Mouse (Mus musculus) limb, embryonic 15.5 days (tissue): Measurements from ENCODE around the gene Pex3. TPM values are rescaled to one million over a fixed set of nuclear protein-coding genes. Genes with fewer than 3 reads are reported as not detected.
A peak's percentile ranks its signal among the peaks of the same experiment; 100 is the strongest.

Experiments
- ATAC-seq: fragments of 200-750 bp; cut with Nextera tagmentation; 2 replicates; pipeline ENCODE4 v1.8.0; 2017; ENCODE audit warnings: low read depth, moderate TSS enrichment; ENCODE audit not compliant: insufficient number of reproducible peaks, low FRiP score, low TSS enrichment
- H3K27ac ChIP-seq: fragments of 300-500 bp; sonication (generic); 2 replicates; pipeline ENCODE4 v1.5.1; 2015; ENCODE audit warnings: moderate library complexity, mild to moderate bottlenecking, inconsistent platforms
- H3K27me3 ChIP-seq: fragments of 300-500 bp; sonication (generic); 2 replicates; pipeline ENCODE4 v1.6.1; 2015; ENCODE audit warnings: inconsistent platforms
- H3K36me3 ChIP-seq: fragments of 300-500 bp; sonication (generic); 2 replicates; pipeline ENCODE4 v1.6.1; 2015; ENCODE audit warnings: inconsistent platforms
- H3K4me1 ChIP-seq: fragments of 300-500 bp; sonication (generic); 2 replicates; pipeline ENCODE4 v1.6.1; 2015; ENCODE audit warnings: inconsistent platforms
- H3K4me2 ChIP-seq: fragments of 300-500 bp; sonication (generic); 2 replicates; pipeline ENCODE4 v1.6.1; 2015; ENCODE audit warnings: mild to moderate bottlenecking, inconsistent platforms
- H3K4me3 ChIP-seq: fragments of 300-500 bp; sonication (generic); 2 replicates; pipeline ENCODE4 v1.5.1; 2015; ENCODE audit warnings: mild to moderate bottlenecking, inconsistent platforms
- H3K9ac ChIP-seq: fragments of 300-500 bp; sonication (generic); 2 replicates; pipeline ENCODE4 v1.6.1; 2015; ENCODE audit warnings: inconsistent platforms
- H3K9me3 ChIP-seq: fragments of 300-500 bp; sonication (generic); 2 replicates; pipeline ENCODE4 v1.6.1; 2016; ENCODE audit warnings: inconsistent platforms
- WGBS: fragments of 180-500 bp; shearing (Covaris S2); methylation state at CpG from one replicate; pipeline ENCODE4 v1.1.7; 2015; 5-methylcytosine and 5-hydroxymethylcytosine counted together
- polyA plus RNA-seq: library from polyadenylated mRNA; unstranded; fragments of >200 nt; fragmentation: Nextera tagmentation; extraction: Ambion mirVana; gene quantifications from 2 replicates; pipeline ENCODE4 v1.2.1, GENCODE M21; 2015

Gene Pex3
- 27.8 and 28.5 TPM in 2 replicates for polyA plus RNA-seq

DNA sequence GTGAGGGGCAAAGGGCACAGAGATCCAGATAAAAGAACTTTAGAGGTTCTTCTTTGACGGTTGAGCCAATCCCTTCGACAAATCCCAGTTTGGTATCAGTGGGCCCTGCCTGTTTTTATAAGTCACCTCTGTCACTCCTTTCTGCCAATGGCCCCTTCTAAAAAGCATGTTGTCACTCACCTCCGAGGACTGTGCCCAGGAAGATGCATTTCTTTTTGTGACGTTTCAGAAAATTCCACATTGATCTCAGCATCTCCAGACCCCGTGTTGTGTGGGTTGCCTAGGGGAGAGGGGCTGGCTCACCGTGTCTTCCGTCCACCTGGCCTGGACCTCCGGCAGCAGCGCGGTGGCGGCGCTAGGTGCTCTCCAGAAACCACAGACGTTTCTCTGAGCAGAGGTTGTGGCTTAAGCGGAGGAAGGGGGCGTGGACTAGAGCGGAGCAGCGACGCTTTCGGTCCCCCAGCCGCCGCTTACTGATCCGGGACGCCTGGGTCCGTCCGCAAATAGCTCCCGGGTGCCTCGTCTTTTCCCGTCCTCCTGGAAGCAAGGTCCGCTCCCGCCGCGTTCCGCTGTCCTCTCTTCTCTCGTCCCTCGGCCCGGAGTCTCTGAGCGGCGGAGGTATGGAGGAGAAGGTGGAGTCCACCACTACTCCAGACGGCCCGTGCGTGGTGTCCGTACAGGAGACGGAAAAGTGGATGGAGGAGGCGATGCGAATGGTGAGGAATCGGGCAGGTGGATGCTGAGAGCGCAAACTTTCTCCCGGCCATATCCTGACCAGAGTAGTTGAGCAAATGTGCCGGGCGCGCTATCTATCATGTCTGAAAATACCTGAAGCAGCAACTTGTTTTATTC, at the start of gene Pex3, which contains the start of gene Adat2:
Gene Pex3, minus strand, starts transcription at position 497 of the 852 bp plus-strand sequence.
Gene Adat2, plus strand, starts transcription at position 249 of the 852 bp plus-strand sequence.
- no peaks in the 10 kb centered on the region for H3K36me3 ChIP-seq
- H3K27ac ChIP-seq, result peak within 1 kb of the TSS; percentile 82
- no peaks in the 10 kb centered on the region for H3K27me3 ChIP-seq
- no peaks in the 10 kb centered on the region for H3K9me3 ChIP-seq
- ATAC-seq, result peak; percentile 87
- H3K9ac ChIP-seq, result peak within 1 kb of the TSS; percentile 72
- WGBS, result 1% methylated on average over 51 of the region's 51 CpGs
- H3K4me2 ChIP-seq, result peak within 1 kb of the TSS; percentile 59
- peaks cover 8% of the 10 kb centered on the region; the same call in 1 of the 2 replicates for H3K4me1 ChIP-seq
- H3K4me3 ChIP-seq, result peak within 1 kb of the TSS; percentile 70

DNA sequence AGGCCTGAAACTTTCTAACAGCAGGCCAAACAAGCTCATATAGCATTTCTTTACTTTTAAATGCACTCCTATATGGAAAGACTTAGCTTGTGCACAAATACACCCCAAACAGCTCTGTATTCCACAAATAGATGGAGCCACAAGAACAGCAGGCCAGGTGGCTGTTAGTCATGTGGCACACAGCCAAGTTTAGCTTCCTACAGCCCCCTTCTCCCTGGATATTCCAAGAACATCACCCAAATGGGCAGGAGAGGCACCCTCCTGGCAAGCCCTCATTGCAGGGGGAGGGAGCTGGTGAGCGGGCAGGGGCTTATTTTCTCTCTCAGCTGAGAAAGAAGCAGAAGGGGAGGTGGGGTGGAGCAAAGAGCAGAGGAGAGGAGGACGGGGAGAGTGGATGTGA, 48.0 kb upstream of the Pex3 start:
- Histone ChIP-seq H3K27ac (no peak overlapping the region), H3K4me3 (no peak overlapping the region), H3K4me1 (0 out of 2 replicates have a peak, but pooled peaks cover 5% of the 10 kb centered on the region), H3K27me3 (no peaks in the 10 kb centered on the region), H3K9me3 (no peaks in the 10 kb centered on the region), H3K9ac (no peak overlapping the region), H3K4me2 (no peak overlapping the region), H3K36me3 (no peaks in the 10 kb centered on the region)
- no peak for ATAC-seq
- 43% methylated on average over 2 of the region's 2 CpGs for WGBS

DNA sequence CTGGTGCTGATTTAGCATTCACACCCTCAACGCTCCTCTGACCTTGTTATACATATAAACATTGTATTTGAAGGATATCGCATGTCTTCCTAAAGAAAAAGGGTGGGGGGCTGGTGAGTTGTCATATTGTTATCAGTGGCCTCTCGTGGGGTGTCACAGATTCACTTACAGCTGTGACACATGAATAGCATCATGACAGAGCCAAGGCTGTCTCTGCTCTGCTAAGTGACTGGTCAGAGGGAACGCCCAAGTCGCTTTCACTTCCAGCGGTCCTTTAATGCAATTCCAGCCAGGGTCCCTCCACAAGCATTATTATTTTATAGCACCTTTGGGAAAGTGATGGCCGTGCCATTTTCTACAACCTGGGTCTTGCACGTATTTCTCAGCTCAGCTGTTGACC, 44.5 kb upstream of the Pex3 start:
- Histone ChIP-seq H3K27me3 (no peaks in the 10 kb centered on the region), H3K9ac (no peak overlapping the region), H3K4me1 (0 out of 2 replicates have a peak, but pooled peaks cover 6% of the 10 kb centered on the region), H3K27ac (no peak overlapping the region), H3K4me3 (no peak overlapping the region), H3K4me2 (no peak overlapping the region), H3K36me3 (no peaks in the 10 kb centered on the region), H3K9me3 (no peaks in the 10 kb centered on the region)
- 75% methylated on average over 8 of the region's 8 CpGs for WGBS
- ATAC-seq, result no peak

DNA sequence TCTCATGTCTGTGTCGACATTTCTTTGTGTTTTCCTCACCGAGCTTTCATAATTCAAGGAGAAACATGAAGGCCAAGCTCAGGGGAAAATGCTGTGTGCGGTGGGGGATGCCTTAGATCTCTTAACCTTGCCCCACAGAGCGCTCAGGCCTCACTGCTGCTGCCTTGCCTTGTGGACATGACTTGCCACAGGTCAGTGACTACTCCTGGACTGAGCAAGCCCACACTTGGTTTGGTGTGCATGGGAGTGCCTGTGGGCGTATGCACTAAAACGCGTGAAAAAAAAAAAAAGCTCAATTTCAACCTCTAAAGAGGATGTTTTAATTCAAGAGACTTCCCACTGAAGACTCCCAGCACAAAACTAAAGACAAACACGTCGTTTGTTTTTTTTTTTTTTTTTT, 43.9 kb upstream of the Pex3 start:
- Histone ChIP-seq H3K9ac (no peak overlapping the region), H3K27me3 (no peaks in the 10 kb centered on the region), H3K4me1 (0 out of 2 replicates have a peak, but pooled peaks cover 6% of the 10 kb centered on the region), H3K4me3 (no peak overlapping the region), H3K36me3 (no peaks in the 10 kb centered on the region), H3K27ac (no peak overlapping the region), H3K4me2 (no peak overlapping the region), H3K9me3 (no peaks in the 10 kb centered on the region)
- WGBS, result 77% methylated on average over 9 of the region's 9 CpGs
- no peak for ATAC-seq

DNA sequence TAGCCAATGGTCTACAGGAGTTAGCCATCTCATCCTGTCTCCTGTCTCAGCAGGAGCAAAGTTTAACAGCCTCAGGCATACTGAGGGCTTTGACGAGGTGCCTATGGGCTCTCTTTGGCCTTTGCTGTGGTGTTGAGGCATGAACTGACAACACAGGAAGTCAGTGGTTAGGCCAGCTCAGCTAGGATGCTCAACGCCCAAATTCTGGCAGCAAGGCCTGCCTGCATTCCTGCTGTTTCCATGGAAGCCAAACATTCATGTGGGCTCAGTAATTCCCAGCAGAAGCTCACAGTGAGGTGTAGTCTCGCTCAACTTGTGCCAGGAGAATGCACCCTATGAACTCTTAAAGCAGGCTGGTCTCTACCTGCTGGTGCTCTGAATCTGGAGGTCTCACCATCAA, 43.1 kb upstream of the Pex3 start:
- no peak overlapping the region for H3K4me2 ChIP-seq

DNA sequence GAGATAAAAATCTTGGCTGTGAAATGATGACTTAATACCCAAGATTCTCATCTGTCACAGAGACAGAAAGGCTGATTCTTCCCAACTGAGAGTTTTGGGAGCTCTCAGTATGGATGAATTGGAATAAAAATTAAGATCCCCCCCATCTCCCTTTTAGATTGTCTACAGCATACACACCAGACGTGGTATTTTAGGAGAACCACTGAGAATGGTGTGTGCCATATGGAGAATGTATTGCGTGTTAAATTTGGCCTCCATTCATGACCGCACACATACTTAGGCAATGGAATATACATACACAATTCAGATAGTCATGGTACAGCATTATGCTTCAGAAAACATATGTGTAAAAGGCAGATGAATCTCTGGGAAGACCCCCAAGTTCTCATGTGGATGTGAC, 40.6 kb upstream of the Pex3 start:
- ATAC-seq, result no peak
- H3K27me3 ChIP-seq, result no peaks in the 10 kb centered on the region
- no peaks in the 10 kb centered on the region for H3K9me3 ChIP-seq
- no peak overlapping the region for H3K27ac ChIP-seq
- H3K36me3 ChIP-seq, result no peaks in the 10 kb centered on the region
- H3K4me3 ChIP-seq, result no peak overlapping the region
- H3K4me2 ChIP-seq, result no peak overlapping the region
- no peak overlapping the region for H3K9ac ChIP-seq
- WGBS, result 81% methylated on average over 3 of the region's 3 CpGs
- 0 out of 2 replicates have a peak, but pooled peaks cover 2% of the 10 kb centered on the region for H3K4me1 ChIP-seq

More for the DNA sequence above, 43.1 kb upstream of the Pex3 start:
- Histone ChIP-seq H3K27ac (no peak overlapping the region), H3K9ac (no peak overlapping the region), H3K36me3 (no peaks in the 10 kb centered on the region), H3K4me3 (no peak overlapping the region), H3K4me1 (0 out of 2 replicates have a peak, but pooled peaks cover 4% of the 10 kb centered on the region), H3K27me3 (no peaks in the 10 kb centered on the region), H3K9me3 (no peaks in the 10 kb centered on the region)
- WGBS, result 40% methylated on average over 3 of the region's 3 CpGs
- no peak for ATAC-seq

DNA sequence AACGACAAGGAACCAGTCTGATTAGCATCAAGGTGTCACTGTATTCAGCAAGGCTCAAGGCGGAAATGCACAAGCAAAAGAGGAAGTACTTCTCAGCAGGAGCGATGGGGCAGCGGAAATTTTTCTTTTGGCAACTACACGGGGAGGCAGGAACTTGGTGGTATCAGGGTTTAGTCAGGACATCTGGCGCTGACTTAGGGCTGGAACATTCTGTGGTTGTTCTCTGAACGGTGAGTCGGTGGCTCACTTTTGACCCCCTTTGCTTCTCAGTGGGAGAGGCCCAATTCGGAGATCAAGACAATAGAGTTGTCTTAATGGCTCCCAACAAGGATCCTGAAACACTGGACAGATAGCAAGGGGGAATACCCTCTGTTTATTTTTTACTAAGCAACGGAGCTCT, 39.3 kb upstream of the Pex3 start:
- WGBS, result 92% methylated on average over 10 of the region's 10 CpGs
- H3K36me3 ChIP-seq, result no peaks in the 10 kb centered on the region
- no peak overlapping the region for H3K9ac ChIP-seq
- no peak overlapping the region for H3K4me2 ChIP-seq
- H3K4me1 ChIP-seq, result 0 out of 2 replicates have a peak, but pooled peaks cover 2% of the 10 kb centered on the region
- H3K27ac ChIP-seq, result no peak overlapping the region
- H3K9me3 ChIP-seq, result no peaks in the 10 kb centered on the region
- no peak overlapping the region for H3K4me3 ChIP-seq
- ATAC-seq, result no peak
- H3K27me3 ChIP-seq, result 0 out of 2 replicates have a peak, but pooled peaks cover 5% of the 10 kb centered on the region

DNA sequence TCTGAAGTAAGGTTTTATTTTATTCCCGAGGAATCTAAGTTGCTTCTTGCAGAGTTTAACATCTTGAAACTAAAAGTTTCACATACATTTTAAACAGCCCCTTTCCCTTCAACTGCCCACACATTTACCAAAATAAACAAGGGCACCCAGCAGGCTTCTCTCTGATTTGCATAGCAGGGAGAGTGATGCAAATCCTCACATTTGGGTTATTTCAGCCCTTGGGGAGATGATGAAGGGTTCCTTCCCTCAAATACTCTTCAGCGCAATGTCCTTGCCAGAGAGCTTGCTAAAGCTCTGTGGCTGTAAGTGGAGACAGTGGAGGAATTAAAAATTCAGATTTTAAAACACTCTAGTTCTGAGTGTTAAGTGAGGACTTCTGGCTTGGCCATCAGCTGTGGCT, 35.0 kb upstream of the Pex3 start:
- ATAC-seq, result no peak
- WGBS, result 65% methylated on average over 2 of the region's 2 CpGs

DNA sequence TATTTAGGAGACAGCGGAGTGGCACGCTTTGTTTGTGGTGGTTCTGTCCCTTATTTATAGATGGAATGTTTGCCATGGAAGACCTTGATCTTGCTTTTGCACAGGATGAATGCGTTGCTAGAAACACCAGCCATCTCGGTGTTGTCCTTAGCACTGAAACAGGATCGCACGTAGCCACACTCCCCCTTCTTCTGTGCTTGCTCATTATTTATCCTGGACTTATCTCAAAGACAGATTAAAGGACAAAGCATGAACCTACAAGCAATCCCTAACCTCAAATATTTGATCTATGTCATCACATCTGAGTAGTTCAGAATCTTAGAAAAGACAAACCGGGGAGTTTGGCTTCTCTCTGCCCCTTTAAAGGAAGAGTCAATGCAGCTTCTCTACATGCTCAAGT, 24.2 kb upstream of the Pex3 start:
- H3K36me3 ChIP-seq, result no peaks in the 10 kb centered on the region
- WGBS, result 85% methylated on average over 7 of the region's 7 CpGs

More for the DNA sequence above, 35.0 kb upstream of the Pex3 start:
- Histone ChIP-seq H3K36me3 (no peaks in the 10 kb centered on the region), H3K27me3 (0 out of 2 replicates have a peak, but pooled peaks cover 5% of the 10 kb centered on the region), H3K9me3 (no peaks in the 10 kb centered on the region), H3K4me2 (no peak overlapping the region), H3K4me3 (no peak overlapping the region), H3K4me1 (no peaks in the 10 kb centered on the region), H3K9ac (no peak overlapping the region), H3K27ac (no peak overlapping the region)

DNA sequence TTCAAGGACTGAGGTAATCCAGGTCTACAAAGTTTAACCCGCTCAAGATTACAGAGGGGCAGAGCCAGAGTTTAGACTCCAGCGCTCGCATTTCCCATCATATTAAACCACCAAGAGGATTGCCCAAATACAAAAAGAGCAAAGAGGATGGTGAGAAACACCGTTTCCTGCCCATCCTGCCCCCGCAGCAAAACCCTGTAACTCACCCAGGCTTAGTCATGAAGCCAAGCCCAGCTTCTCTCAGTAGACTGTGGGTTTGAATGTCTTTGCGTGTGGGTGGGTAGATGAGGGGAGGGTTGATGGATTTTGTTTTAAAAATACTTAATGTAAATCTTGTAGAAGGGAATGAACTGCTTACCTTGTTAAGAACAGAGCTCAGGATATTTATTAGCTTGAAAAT, 19.5 kb upstream of the Pex3 start:
- Histone ChIP-seq H3K36me3 (no peaks in the 10 kb centered on the region), H3K27me3 (0 out of 2 replicates have a peak, but pooled peaks cover 5% of the 10 kb centered on the region), H3K4me2 (no peak overlapping the region), H3K9me3 (no peaks in the 10 kb centered on the region), H3K4me1 (peaks cover 25% of the 10 kb centered on the region; the same call in 1 of the 2 replicates), H3K9ac (no peak overlapping the region), H3K4me3 (no peak overlapping the region), H3K27ac (no peak overlapping the region)
- no peak for ATAC-seq
- WGBS, result 58% methylated on average over 6 of the region's 6 CpGs

More for the DNA sequence above, 24.2 kb upstream of the Pex3 start:
- ATAC-seq, result no peak
- no peaks in the 10 kb centered on the region for H3K9me3 ChIP-seq
- peaks cover 3% of the 10 kb centered on the region; the same call in 1 of the 2 replicates for H3K4me1 ChIP-seq
- H3K9ac ChIP-seq, result no peak overlapping the region
- H3K4me3 ChIP-seq, result no peak overlapping the region
- peaks cover 5% of the 10 kb centered on the region; the same call in 1 of the 2 replicates for H3K27me3 ChIP-seq
- H3K27ac ChIP-seq, result no peak overlapping the region
- H3K4me2 ChIP-seq, result no peak overlapping the region

DNA sequence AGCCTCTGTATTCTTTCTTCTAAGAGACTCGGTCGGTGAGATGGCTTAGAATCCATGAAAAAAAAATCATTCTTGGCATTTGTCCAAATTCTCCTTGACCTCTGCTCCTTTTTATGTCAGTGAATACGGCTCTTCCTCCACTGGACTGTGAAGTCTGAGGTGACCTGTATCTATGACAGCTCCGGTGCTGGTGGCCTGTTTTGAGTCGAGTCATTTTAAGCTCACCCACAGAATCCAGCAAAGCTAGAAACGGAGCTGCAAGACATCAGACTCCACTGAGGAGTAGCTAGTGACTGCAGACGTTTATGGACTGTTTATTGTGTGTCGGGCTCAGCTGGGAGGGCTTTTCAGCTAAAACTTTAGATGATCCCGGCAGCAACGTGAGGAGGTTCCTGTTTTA, 19.1 kb upstream of the Pex3 start:
- no peak overlapping the region for H3K27ac ChIP-seq
- no peak overlapping the region for H3K9ac ChIP-seq
- ATAC-seq, result no peak
- H3K4me3 ChIP-seq, result no peak overlapping the region
- no peak overlapping the region for H3K4me2 ChIP-seq
- no peaks in the 10 kb centered on the region for H3K36me3 ChIP-seq
- 0 out of 2 replicates have a peak, but pooled peaks cover 5% of the 10 kb centered on the region for H3K27me3 ChIP-seq
- H3K4me1 ChIP-seq, result peaks cover 25% of the 10 kb centered on the region; the same call in 1 of the 2 replicates
- WGBS, result 32% methylated on average over 10 of the region's 10 CpGs
- no peaks in the 10 kb centered on the region for H3K9me3 ChIP-seq
